Mouse (Mus musculus) cerebellum, adult 2 months (tissue): Measurements from ENCODE around the gene Gabrb2.

Experiments used
- CTCF ChIP-seq: fragments of 200-500 bp; IDR thresholded peaks from 2 replicates; pipeline ENCODE4 v1.5.1; 2011; ENCODE audit warnings: low read depth, mild to moderate bottlenecking, control low read depth, low read length, moderate library complexity, borderline replicate concordance; ENCODE audit not compliant: insufficient read depth
- POLR2A ChIP-seq: fragments of 200-500 bp; IDR thresholded peaks from 2 replicates; pipeline ENCODE4 v1.6.1; 2011; ENCODE audit warnings: low read length, control low read depth, borderline replicate concordance; ENCODE audit not compliant: insufficient read depth

DNA sequence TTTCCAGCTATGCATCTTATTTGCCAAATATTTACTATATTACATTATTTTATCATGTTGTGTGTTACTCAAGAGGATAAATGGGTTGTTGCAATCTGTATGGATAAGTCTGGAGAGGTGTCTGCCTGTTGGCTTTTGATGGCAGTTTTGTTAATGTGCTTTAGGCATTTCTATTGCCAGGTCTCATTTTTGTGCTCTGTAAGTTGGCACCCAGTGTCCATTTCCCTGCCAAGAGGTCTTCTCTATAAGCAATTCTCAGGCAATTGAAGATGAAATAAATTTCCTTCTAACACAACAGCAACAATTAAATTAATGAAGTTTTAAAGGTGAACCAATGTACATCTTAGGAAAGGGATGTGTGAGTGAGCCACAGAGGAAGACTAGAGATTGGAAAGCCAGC, 11.9 kb downstream of the Gabrb2 start:
- TF ChIP-seq CTCF (no peak), POLR2A (no peak)
